Comparison of ENCODE assay signal across 9 mouse cellular contexts in the genomic region with DNA sequence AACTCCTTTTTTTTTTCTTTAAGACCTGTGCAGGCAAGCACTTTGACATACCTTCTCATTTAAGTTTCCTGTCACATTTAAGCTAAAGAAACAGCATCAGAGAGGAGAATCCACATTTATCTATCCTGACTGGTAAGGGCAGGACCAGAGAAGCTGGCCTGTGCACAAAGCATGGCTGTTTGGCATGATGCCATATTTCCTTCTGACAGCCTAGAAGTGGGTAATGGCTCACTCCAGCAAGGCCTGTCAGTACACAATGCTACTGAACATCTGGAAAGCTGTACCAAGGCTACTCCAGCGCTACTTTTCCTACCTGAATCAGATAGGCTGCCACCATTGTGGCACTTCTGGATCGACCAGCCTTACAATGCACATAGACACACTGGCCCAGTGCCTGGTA. TPM values are rescaled to one million over a fixed set of nuclear protein-coding genes. Genes with fewer than 3 reads are reported as not detected.
DNase-seq lines count a peak whose midpoint lies in the region; ATAC-seq and TF ChIP-seq lines count a peak whose summit lies in the region.
"Had no signal": no experiment of that assay in that cellular context is flagged by ENCODE, and none has a peak within 500 bp of the region (broad histone marks: within the 10 kb centered on the region; RNA-seq: fewer than 3 reads in every experiment).

No protein-coding gene starts in this region.

- DNase-seq in adrenal gland, adult (ENCODE audit: inconsistent age in 2 of 2, low spot score in 1 of 2), result peak; percentile 41 to 80
- no peak for DNase-seq in adrenal gland, postnatal 4 days (ENCODE audit: low spot score in 2 of 2)
- peak; percentile 64 for DNase-seq in hindbrain, embryonic 14.5 days (ENCODE audit: low spot score)
- peak; percentile 31 for DNase-seq in retina, postnatal 1 day
- DNase-seq in retina, embryonic 14.5 days (ENCODE audit: low spot score), result no peak
- peak; percentile 38 for DNase-seq in stomach, postnatal 0 days (ENCODE audit: low spot score)
- no peak for DNase-seq in ovary, adult 18-20 months (ENCODE audit: low spot score)

- no peak for TF ChIP-seq EP300 in stomach, postnatal 0 days (optimal IDR thresholded peaks at IDR 0.05)

- H3K9ac ChIP-seq in hindbrain, embryonic 14.5 days, result peak overlapping the region; percentile 11; the same call in 1 of the 2 replicates
- no peak overlapping the region for H3K9ac ChIP-seq in hindbrain, embryonic 16.5 days (ENCODE audit: low read depth, low read length)
- no peak overlapping the region for H3K9ac ChIP-seq in stomach, postnatal 0 days (ENCODE audit: low read length)

- H3K36me3 ChIP-seq in hindbrain, embryonic 14.5 days (replicated peaks; ENCODE audit: control insufficient read depth, insufficient read depth), result peaks cover 57% of the 10 kb centered on the region
- H3K36me3 ChIP-seq in hindbrain, embryonic 16.5 days (ENCODE audit: control insufficient read depth, insufficient read depth, low read length), result peaks cover 31% of the 10 kb centered on the region
- peaks cover 19% of the 10 kb centered on the region for H3K36me3 ChIP-seq in stomach, postnatal 0 days (ENCODE audit: control insufficient read depth, insufficient read depth, low read length)

- WGBS in hindbrain, embryonic 14.5 days, result 75% methylated on average over 2 of the region's 2 CpGs
- WGBS in hindbrain, embryonic 16.5 days, result 71% methylated on average over 2 of the region's 2 CpGs
- 42% methylated on average over 2 of the region's 2 CpGs for WGBS in stomach, postnatal 0 days

- no peak for ATAC-seq in hindbrain, embryonic 14.5 days (ENCODE audit: low FRiP score)
- no peak for ATAC-seq in hindbrain, embryonic 16.5 days
- no peak for ATAC-seq in stomach, postnatal 0 days (ENCODE audit: low FRiP score, low TSS enrichment)

- TF ChIP-seq CTCF in stomach, postnatal 0 days (IDR thresholded peaks at IDR 0.05; ENCODE audit: low read depth), result no peak

- no peak overlapping the region for H3K4me2 ChIP-seq in hindbrain, embryonic 14.5 days (replicated peaks)
- H3K4me2 ChIP-seq in hindbrain, embryonic 16.5 days (ENCODE audit: low read length), result no peak overlapping the region
- no peak overlapping the region for H3K4me2 ChIP-seq in stomach, postnatal 0 days (replicated peaks; ENCODE audit: low read depth)

- peak overlapping the region; percentile 24; the same call in 1 of the 2 replicates for H3K27ac ChIP-seq in hindbrain, embryonic 14.5 days
- H3K27ac ChIP-seq in hindbrain, embryonic 16.5 days (ENCODE audit: low read depth, low read length), result no peak overlapping the region
- no peak overlapping the region for H3K27ac ChIP-seq in stomach, postnatal 0 days (replicated peaks)

- no peaks in the 10 kb centered on the region for H3K27me3 ChIP-seq in hindbrain, embryonic 14.5 days (ENCODE audit: control insufficient read depth, insufficient read depth, low read length)
- H3K27me3 ChIP-seq in hindbrain, embryonic 16.5 days (replicated peaks; ENCODE audit: control insufficient read depth, insufficient read depth, low read length), result no peaks in the 10 kb centered on the region
- H3K27me3 ChIP-seq in stomach, postnatal 0 days (ENCODE audit: control insufficient read depth, insufficient read depth, low read length), result no peaks in the 10 kb centered on the region

- peaks cover 34% of the 10 kb centered on the region for H3K4me1 ChIP-seq in hindbrain, embryonic 14.5 days (replicated peaks; ENCODE audit: control insufficient read depth, insufficient read depth, low read length)
- H3K4me1 ChIP-seq in hindbrain, embryonic 16.5 days (ENCODE audit: control insufficient read depth, insufficient read depth, low read depth, low read length), result peaks cover 22% of the 10 kb centered on the region
- peaks cover 6% of the 10 kb centered on the region; the same call in 1 of the 2 replicates for H3K4me1 ChIP-seq in stomach, postnatal 0 days (replicated peaks; ENCODE audit: control insufficient read depth, insufficient read depth)

- H3K4me3 ChIP-seq in hindbrain, embryonic 14.5 days (replicated peaks; ENCODE audit: low read length), result no peak overlapping the region
- no peak overlapping the region for H3K4me3 ChIP-seq in hindbrain, embryonic 16.5 days (ENCODE audit: low read length)
- no peak overlapping the region for H3K4me3 ChIP-seq in stomach, postnatal 0 days (ENCODE audit: low read depth, low read length)

- H3K9me3 ChIP-seq in hindbrain, embryonic 14.5 days (ENCODE audit: control insufficient read depth, low read length), result no peaks in the 10 kb centered on the region
- H3K9me3 ChIP-seq in hindbrain, embryonic 16.5 days (ENCODE audit: control insufficient read depth, low read length), result no peaks in the 10 kb centered on the region
- no peaks in the 10 kb centered on the region for H3K9me3 ChIP-seq in stomach, postnatal 0 days (ENCODE audit: control insufficient read depth, low read length)

RNA-seq across cellular contexts. Expression of gene Ndufs3, which starts 9.0 kb away (rescaled TPM):
- total RNA-seq in adrenal gland, postnatal 4 days (2021), result 100 to 1,000 TPM; 354 to 392 TPM
- 216 and 227 TPM in 2 replicates for polyA plus RNA-seq in hindbrain, embryonic 14.5 days (2014; fragmentation: Nextera tagmentation; extraction: Ambion mirVana)
- polyA plus RNA-seq in hindbrain, embryonic 16.5 days (2015; fragmentation: Nextera tagmentation; extraction: Ambion mirVana), result 221 and 244 TPM in 2 replicates
- 224 and 230 TPM in 2 replicates for polyA plus RNA-seq in stomach, postnatal 0 days (2015; fragmentation: Nextera tagmentation; extraction: Ambion mirVana)

RNA-seq across cellular contexts. Expression of gene Kbtbd4, which starts 9.1 kb away (rescaled TPM):
- total RNA-seq in adrenal gland, postnatal 4 days (2021), result 10 to 100 TPM; 35.6 to 37.4 TPM
- 44.2 and 45.5 TPM in 2 replicates for polyA plus RNA-seq in hindbrain, embryonic 14.5 days (2014; fragmentation: Nextera tagmentation; extraction: Ambion mirVana)
- polyA plus RNA-seq in hindbrain, embryonic 16.5 days (2015; fragmentation: Nextera tagmentation; extraction: Ambion mirVana), result 56.7 and 61.4 TPM in 2 replicates
- polyA plus RNA-seq in stomach, postnatal 0 days (2015; fragmentation: Nextera tagmentation; extraction: Ambion mirVana), result 16.4 and 18.4 TPM in 2 replicates

RNA-seq across cellular contexts. Expression of gene Celf1, which starts 26.5 kb away (rescaled TPM):
- total RNA-seq in adrenal gland, postnatal 4 days (2021), result 100 to 1,000 TPM in 1 of 2 experiments, 10 to 100 TPM in 1; 94.0 to 103 TPM
- 75.2 and 78.5 TPM in 2 replicates for polyA plus RNA-seq in hindbrain, embryonic 14.5 days (2014; fragmentation: Nextera tagmentation; extraction: Ambion mirVana)
- 81.9 and 95.3 TPM in 2 replicates for polyA plus RNA-seq in hindbrain, embryonic 16.5 days (2015; fragmentation: Nextera tagmentation; extraction: Ambion mirVana)
- 31.0 and 33.7 TPM in 2 replicates for polyA plus RNA-seq in stomach, postnatal 0 days (2015; fragmentation: Nextera tagmentation; extraction: Ambion mirVana)

RNA-seq across cellular contexts. Expression of gene C1qtnf4, which starts 28.0 kb away (rescaled TPM):
- 1 to 10 TPM; 5.4 to 5.6 TPM for total RNA-seq in adrenal gland, postnatal 4 days (2021)
- polyA plus RNA-seq in hindbrain, embryonic 14.5 days (2014; fragmentation: Nextera tagmentation; extraction: Ambion mirVana), result 182 and 189 TPM in 2 replicates
- 19.8 and 26.6 TPM in 2 replicates for polyA plus RNA-seq in hindbrain, embryonic 16.5 days (2015; fragmentation: Nextera tagmentation; extraction: Ambion mirVana)
- 19.4 and 20.7 TPM in 2 replicates for polyA plus RNA-seq in stomach, postnatal 0 days (2015; fragmentation: Nextera tagmentation; extraction: Ambion mirVana)
- total RNA-seq: neutrophil, adult 5-6 weeks had no signal

Comparison
In these comparisons a context has a peak if more than half of its experiments do, and no peak if none do; other contexts are left out.
1. DNase-seq: peak in adrenal gland, adult (2 of 2), hindbrain, embryonic 14.5 days (single experiment), retina, postnatal 1 day (single experiment) and stomach, postnatal 0 days (single experiment); none in adrenal gland, postnatal 4 days (0 of 2), retina, embryonic 14.5 days (single experiment) and ovary, adult 18-20 months (single experiment).